Mouse (Mus musculus): Measurements from ENCODE around the gene Inafm2. TPM values are rescaled to one million over a fixed set of nuclear protein-coding genes. Genes with fewer than 3 reads are reported as not detected.

The Inafm2 gene
- polyA plus RNA-seq, 1 experiment, result 10.3 TPM

- peaks cover 43% of the 10 kb centered on the region for H3K79me2 ChIP-seq (ENCODE audit: control insufficient read depth, insufficient read depth)
- peaks cover 10% of the 10 kb centered on the region for H3K79me3 ChIP-seq (ENCODE audit: low read depth)
- peak overlapping the region; percentile 46 for H3K4me3 ChIP-seq (ENCODE audit: insufficient read depth, poor library complexity, severe bottlenecking)
- no peaks in the 10 kb centered on the region for H3K27me3 ChIP-seq (ENCODE audit: control insufficient read depth, insufficient read depth, insufficient read length)
- peak overlapping the region; percentile 88 for H3ac ChIP-seq (ENCODE audit: control insufficient read depth, insufficient read length, low read depth)
- TF ChIP-seq MYOG (IDR thresholded peaks at IDR 0.05; ENCODE audit: control insufficient read depth, extremely low read depth, insufficient read length) (no peak), MAX (IDR thresholded peaks at IDR 0.05) (peak; percentile 12), CEBPB (IDR thresholded peaks at IDR 0.05; ENCODE audit: low read depth) (no peak), FOSL1 (IDR thresholded peaks at IDR 0.05; ENCODE audit: insufficient read depth, low read length, poor library complexity, severe bottlenecking) (no peak), MYOD1 (IDR thresholded peaks at IDR 0.05; ENCODE audit: control insufficient read depth, insufficient read length, low read depth) (no peak), USF1 (IDR thresholded peaks at IDR 0.05; ENCODE audit: low read depth) (no peak)
- peaks cover 28% of the 10 kb centered on the region for H3K36me3 ChIP-seq (ENCODE audit: control insufficient read depth, insufficient read depth)
These were observed 17.2 kb downstream of the Inafm2 start for GRCm38 (mm10) chr2:118762784-118763148.

- Histone ChIP-seq H3K36me3 (ENCODE audit: control insufficient read depth, insufficient read depth) (peaks cover 21% of the 10 kb centered on the region), H3K27me3 (ENCODE audit: control insufficient read depth, insufficient read depth, insufficient read length) (no peaks in the 10 kb centered on the region), H3ac (ENCODE audit: control insufficient read depth, insufficient read length, low read depth) (peak overlapping the region; percentile 21), H3K79me2 (ENCODE audit: control insufficient read depth, insufficient read depth) (peaks cover 41% of the 10 kb centered on the region), H3K4me3 (ENCODE audit: insufficient read depth, poor library complexity, severe bottlenecking) (no peak overlapping the region), H3K79me3 (ENCODE audit: low read depth) (peaks cover 10% of the 10 kb centered on the region)
- TF ChIP-seq MAX (IDR thresholded peaks at IDR 0.05) (no peak), FOSL1 (IDR thresholded peaks at IDR 0.05; ENCODE audit: insufficient read depth, low read length, poor library complexity, severe bottlenecking) (peak; percentile 53), MYOD1 (IDR thresholded peaks at IDR 0.05; ENCODE audit: control insufficient read depth, insufficient read length, low read depth) (no peak), USF1 (IDR thresholded peaks at IDR 0.05; ENCODE audit: low read depth) (no peak), CTCF (IDR thresholded peaks at IDR 0.05; ENCODE audit: control insufficient read depth, insufficient read depth, insufficient read length) (no peak), MYOG (IDR thresholded peaks at IDR 0.05; ENCODE audit: control insufficient read depth, extremely low read depth, insufficient read length) (no peak)
These were observed 17.9 kb downstream of the Inafm2 start for GRCm38 (mm10) chr2:118763469-118763868.

DNA sequence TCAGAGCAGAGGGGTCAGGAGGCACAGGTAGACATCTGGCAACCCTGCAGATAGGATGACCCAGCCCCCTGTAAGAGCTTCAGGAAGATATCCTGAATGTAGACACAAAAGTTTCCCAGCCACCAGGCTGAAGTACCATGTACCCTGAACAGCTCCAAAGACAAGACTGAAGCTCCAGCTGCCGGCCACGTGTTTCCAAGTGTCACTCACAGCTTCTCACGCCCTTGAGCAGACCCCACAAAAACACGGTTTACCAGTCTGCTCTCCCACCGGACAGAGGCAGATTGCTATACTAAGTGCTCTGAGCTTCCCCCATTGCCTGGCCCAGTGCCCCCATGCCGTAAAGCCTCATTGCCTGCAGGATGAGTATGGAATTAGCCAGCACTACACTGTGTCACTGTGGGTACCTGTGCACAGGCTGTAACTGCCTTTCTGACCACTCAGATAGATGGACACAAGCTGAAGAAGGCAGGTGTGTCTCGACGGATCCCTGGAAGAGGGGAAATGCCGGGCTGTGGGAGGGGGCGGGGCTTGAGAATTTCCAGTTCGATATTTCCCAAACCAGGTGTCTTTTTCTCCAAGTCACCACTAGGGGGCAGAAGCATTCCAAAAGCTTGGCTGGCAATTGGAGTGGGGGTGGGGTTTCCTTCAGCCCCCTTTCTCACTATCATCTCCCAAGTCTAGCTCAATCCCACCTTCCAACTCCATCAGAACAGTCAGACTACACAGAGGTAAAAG lies 18.7 kb downstream of the Inafm2 start:
- Histone ChIP-seq H3K79me3 (ENCODE audit: low read depth) (peaks cover 10% of the 10 kb centered on the region), H3K36me3 (ENCODE audit: control insufficient read depth, insufficient read depth) (peaks cover 14% of the 10 kb centered on the region), H3K79me2 (ENCODE audit: control insufficient read depth, insufficient read depth) (peaks cover 33% of the 10 kb centered on the region), H3ac (ENCODE audit: control insufficient read depth, insufficient read length, low read depth) (no peak overlapping the region), H3K4me3 (ENCODE audit: insufficient read depth, poor library complexity, severe bottlenecking) (no peak overlapping the region), H3K27me3 (ENCODE audit: control insufficient read depth, insufficient read depth, insufficient read length) (no peaks in the 10 kb centered on the region)
- TF ChIP-seq CEBPB (IDR thresholded peaks at IDR 0.05; ENCODE audit: low read depth), result no peak
- TF ChIP-seq MYOG (IDR thresholded peaks at IDR 0.05; ENCODE audit: control insufficient read depth, extremely low read depth, insufficient read length), result no peak
- TF ChIP-seq CTCF (IDR thresholded peaks at IDR 0.05; ENCODE audit: control insufficient read depth, insufficient read depth, insufficient read length), result peak; percentile 11

- peaks cover 27% of the 10 kb centered on the region for H3K79me2 ChIP-seq (ENCODE audit: control insufficient read depth, insufficient read depth)
- H3K36me3 ChIP-seq (ENCODE audit: control insufficient read depth, insufficient read depth), result peaks cover 8% of the 10 kb centered on the region
- no peak overlapping the region for H3ac ChIP-seq (ENCODE audit: control insufficient read depth, insufficient read length, low read depth)
- peaks cover 8% of the 10 kb centered on the region for H3K79me3 ChIP-seq (ENCODE audit: low read depth)
- H3K4me3 ChIP-seq (ENCODE audit: insufficient read depth, poor library complexity, severe bottlenecking), result no peak overlapping the region
- no peaks in the 10 kb centered on the region for H3K27me3 ChIP-seq (ENCODE audit: control insufficient read depth, insufficient read depth, insufficient read length)
- TF ChIP-seq USF1 (IDR thresholded peaks at IDR 0.05; ENCODE audit: low read depth) (no peak), CTCF (IDR thresholded peaks at IDR 0.05; ENCODE audit: control insufficient read depth, insufficient read depth, insufficient read length) (no peak), FOSL1 (IDR thresholded peaks at IDR 0.05; ENCODE audit: insufficient read depth, low read length, poor library complexity, severe bottlenecking) (no peak), MYOD1 (IDR thresholded peaks at IDR 0.05; ENCODE audit: control insufficient read depth, insufficient read length, low read depth) (no peak), CEBPB (IDR thresholded peaks at IDR 0.05; ENCODE audit: low read depth) (no peak), MAX (IDR thresholded peaks at IDR 0.05) (no peak), MYOG (IDR thresholded peaks at IDR 0.05; ENCODE audit: control insufficient read depth, extremely low read depth, insufficient read length) (no peak)
These were observed 19.3 kb downstream of the Inafm2 start for GRCm38 (mm10) chr2:118764875-118765274.

DNA sequence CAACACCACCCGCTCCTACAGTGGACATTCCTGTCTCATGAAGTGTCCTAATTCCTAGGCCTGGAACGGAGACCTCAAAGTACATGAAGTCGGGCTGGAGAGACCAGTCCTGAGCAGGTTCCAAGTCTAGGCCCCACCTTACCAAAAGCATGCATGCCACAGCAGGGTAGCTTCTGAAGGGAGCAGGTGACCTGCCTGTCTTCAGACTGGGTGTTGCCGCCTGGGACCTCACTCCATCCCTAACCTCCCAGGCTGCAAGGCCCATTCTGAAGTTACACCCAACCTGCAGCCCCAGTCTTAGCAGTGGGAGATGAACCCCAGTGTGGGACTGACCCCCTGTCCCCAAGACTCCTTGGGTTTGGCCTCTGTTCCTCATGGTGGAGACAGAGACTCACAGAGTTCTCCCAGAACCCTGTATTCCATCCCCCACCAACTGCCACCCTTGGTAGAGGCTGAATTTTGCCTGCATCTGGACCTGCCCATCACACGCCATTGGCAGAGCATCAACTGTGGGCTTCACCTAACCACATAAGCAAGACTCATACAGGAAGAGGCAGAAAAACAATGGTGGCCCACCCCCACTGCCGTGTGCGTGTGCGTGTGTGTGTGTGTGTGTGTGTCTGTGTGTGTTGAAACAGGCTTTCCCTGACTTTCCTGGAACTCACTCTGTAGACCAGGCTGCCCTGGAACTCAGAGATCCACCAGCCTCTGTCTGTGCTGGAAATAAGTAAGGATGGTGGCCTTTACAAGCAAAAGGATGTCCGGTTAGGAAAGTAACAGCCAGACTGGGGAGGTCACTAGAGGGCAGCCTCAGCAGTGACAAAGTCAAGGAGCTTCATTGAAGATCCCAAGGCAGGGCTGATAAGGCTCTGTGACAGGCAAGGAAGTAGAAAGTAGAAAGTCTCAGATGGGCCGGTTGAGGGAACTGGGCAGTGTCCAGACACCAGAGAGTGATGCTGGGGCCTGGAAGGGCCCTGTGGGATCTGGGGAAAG lies 20.8 kb downstream of the Inafm2 start:
- peak; percentile 98 for TF ChIP-seq MYOD1 (IDR thresholded peaks at IDR 0.05; ENCODE audit: control insufficient read depth, insufficient read length, low read depth)
- TF ChIP-seq MAX (IDR thresholded peaks at IDR 0.05), result no peak
- Histone ChIP-seq H3K27me3 (ENCODE audit: control insufficient read depth, insufficient read depth, insufficient read length) (no peaks in the 10 kb centered on the region), H3K36me3 (ENCODE audit: control insufficient read depth, insufficient read depth) (no peaks in the 10 kb centered on the region), H3ac (ENCODE audit: control insufficient read depth, insufficient read length, low read depth) (no peak overlapping the region), H3K79me3 (ENCODE audit: low read depth) (peaks cover 2% of the 10 kb centered on the region), H3K79me2 (ENCODE audit: control insufficient read depth, insufficient read depth) (peaks cover 13% of the 10 kb centered on the region), H3K4me3 (ENCODE audit: insufficient read depth, poor library complexity, severe bottlenecking) (no peak overlapping the region)
